In the genomic region with DNA sequence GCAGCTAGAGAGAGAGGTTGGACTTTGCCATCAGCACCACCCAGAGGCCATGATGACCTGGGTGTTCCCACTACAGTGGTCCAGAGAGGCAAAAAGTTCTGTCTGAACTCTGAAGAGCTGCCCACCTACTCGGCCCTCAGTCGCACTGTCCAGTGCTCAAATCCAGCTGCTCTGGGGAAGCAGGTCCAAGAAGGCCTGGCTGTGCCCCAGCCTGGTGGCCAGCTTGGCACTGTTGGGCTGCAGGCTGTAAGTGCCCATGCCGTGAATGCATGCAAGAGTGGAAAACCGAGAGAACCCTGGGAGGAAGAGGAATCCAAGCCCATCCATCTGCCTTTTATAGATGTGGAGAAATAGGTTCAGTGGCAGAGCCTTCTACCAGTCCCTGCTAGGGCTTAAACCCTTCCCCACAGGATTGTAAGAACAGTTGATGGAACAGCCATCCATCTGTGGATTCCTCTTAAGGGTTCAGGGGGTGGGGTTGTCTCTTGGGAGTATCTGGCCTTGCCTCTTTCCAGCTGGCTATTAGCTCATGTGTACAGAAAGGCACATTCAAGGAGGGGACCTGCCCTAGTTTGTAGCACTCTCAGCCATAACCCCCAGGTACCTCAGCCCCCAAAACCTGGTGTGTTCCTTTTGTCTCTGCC, we compare ENCODE assay signal across 9 mouse cellular contexts. TPM values are rescaled to one million over a fixed set of nuclear protein-coding genes. Genes with fewer than 3 reads are reported as not detected.
A peak's percentile ranks its signal among the peaks of the same experiment; 100 is the strongest.
DNase-seq lines count a peak whose midpoint lies in the region; ATAC-seq and TF ChIP-seq lines count a peak whose summit lies in the region.
"Had no signal": no experiment of that assay in that cellular context is flagged by ENCODE, and none has a peak within 500 bp of the region (broad histone marks: within the 10 kb centered on the region; RNA-seq: fewer than 3 reads in every experiment).

No protein-coding gene starts in this region.

- H3K36me3 ChIP-seq in liver, embryonic 11.5 days (ENCODE audit: control insufficient read depth, insufficient read depth, low read length), result no peaks in the 10 kb centered on the region
- H3K36me3 ChIP-seq in hindbrain, embryonic 16.5 days (ENCODE audit: control insufficient read depth, insufficient read depth, low read length), result no peaks in the 10 kb centered on the region
- H3K36me3 ChIP-seq in neural tube, embryonic 15.5 days, result no peaks in the 10 kb centered on the region
- H3K36me3 ChIP-seq: G1E had no signal

- no peak overlapping the region for H3K9ac ChIP-seq in liver, embryonic 11.5 days (ENCODE audit: low read depth, low read length)
- peak overlapping the region; percentile 28 for H3K9ac ChIP-seq in hindbrain, embryonic 16.5 days (ENCODE audit: low read depth, low read length)
- 0 out of 2 replicates have a peak overlapping the region, but pooled peaks have one; percentile 15 for H3K9ac ChIP-seq in neural tube, embryonic 15.5 days (replicated peaks)

- intact Hi-C loops in gastrocnemius, adult 2 months (cut with DNase I), result no loop called here

- WGBS in liver, embryonic 11.5 days, result 78% methylated on average over 4 of the region's 4 CpGs
- WGBS in hindbrain, embryonic 16.5 days, result 53% methylated on average over 4 of the region's 4 CpGs
- 57% methylated on average over 4 of the region's 4 CpGs for WGBS in neural tube, embryonic 15.5 days

- DNase-seq in liver, embryonic 11.5 days (ENCODE audit: low spot score), result no peak
- DNase-seq in liver, result no peak
- DNase-seq in gastrocnemius, adult 2 months, result peak; percentile 60
- no peak for DNase-seq in ovary, postnatal 10 days (ENCODE audit: low spot score)
- DNase-seq in adrenal gland, postnatal 36 days, result no peak
- no peak for DNase-seq in adrenal gland, adult 8-10 months

- H3K27ac ChIP-seq in liver, embryonic 11.5 days (ENCODE audit: low read depth, low read length), result no peak overlapping the region
- peak overlapping the region; percentile 79 for H3K27ac ChIP-seq in gastrocnemius, adult 2 months
- peak overlapping the region; percentile 45; the same call in 1 of the 2 replicates for H3K27ac ChIP-seq in hindbrain, embryonic 16.5 days (ENCODE audit: low read depth, low read length)
- H3K27ac ChIP-seq in neural tube, embryonic 15.5 days (replicated peaks), result 0 out of 2 replicates have a peak overlapping the region, but pooled peaks have one; percentile 14

- no peak overlapping the region for H3K4me3 ChIP-seq in liver, embryonic 11.5 days (ENCODE audit: low read depth, low read length)
- H3K4me3 ChIP-seq in gastrocnemius, adult 2 months, result peak overlapping the region; percentile 45
- H3K4me3 ChIP-seq in hindbrain, embryonic 16.5 days (ENCODE audit: low read length), result no peak overlapping the region
- no peak overlapping the region for H3K4me3 ChIP-seq in neural tube, embryonic 15.5 days (replicated peaks)

- no peak for TF ChIP-seq CTCF in gastrocnemius, adult 2 months (IDR thresholded peaks at IDR 0.05)

- H3K4me2 ChIP-seq in liver, embryonic 11.5 days, result 0 out of 2 replicates have a peak overlapping the region, but pooled peaks have one; percentile 2
- peak overlapping the region; percentile 33; the same call in 1 of the 2 replicates for H3K4me2 ChIP-seq in hindbrain, embryonic 16.5 days (ENCODE audit: low read length)
- H3K4me2 ChIP-seq in neural tube, embryonic 15.5 days, result peak overlapping the region; percentile 38

- peaks cover under 1% of the 10 kb centered on the region; the same call in 1 of the 2 replicates for H3K27me3 ChIP-seq in liver, embryonic 11.5 days (replicated peaks; ENCODE audit: control insufficient read depth, insufficient read depth, low read length)
- no peaks in the 10 kb centered on the region; the same call in 1 of the 2 replicates for H3K27me3 ChIP-seq in hindbrain, embryonic 16.5 days (replicated peaks; ENCODE audit: control insufficient read depth, insufficient read depth, low read length)
- H3K27me3 ChIP-seq in neural tube, embryonic 15.5 days (replicated peaks), result peaks cover 13% of the 10 kb centered on the region

- H3K9me3 ChIP-seq in liver, embryonic 11.5 days (ENCODE audit: control insufficient read depth, low read length), result no peaks in the 10 kb centered on the region
- no peaks in the 10 kb centered on the region for H3K9me3 ChIP-seq in hindbrain, embryonic 16.5 days (ENCODE audit: control insufficient read depth, low read length)
- no peaks in the 10 kb centered on the region for H3K9me3 ChIP-seq in neural tube, embryonic 15.5 days (replicated peaks)
- H3K9me3 ChIP-seq: G1E had no signal

- ATAC-seq in liver, embryonic 11.5 days (replicated peaks; ENCODE audit: low FRiP score), result no peak
- ATAC-seq in hindbrain, embryonic 16.5 days, result no peak
- no peak for ATAC-seq in neural tube, embryonic 15.5 days (ENCODE audit: low FRiP score)

- H3K4me1 ChIP-seq in liver, embryonic 11.5 days (replicated peaks; ENCODE audit: control insufficient read depth, insufficient read depth, low read length), result peaks cover 16% of the 10 kb centered on the region
- H3K4me1 ChIP-seq in hindbrain, embryonic 16.5 days (ENCODE audit: control insufficient read depth, insufficient read depth, low read depth, low read length), result peaks cover 37% of the 10 kb centered on the region
- H3K4me1 ChIP-seq in neural tube, embryonic 15.5 days, result peaks cover 56% of the 10 kb centered on the region

RNA-seq across cellular contexts. Expression of gene Flrt1, which starts 2.1 kb away (rescaled TPM):
- 0.60 and 0.64 TPM in 2 replicates for polyA plus RNA-seq in liver, embryonic 11.5 days (2014; fragmentation: Nextera tagmentation; extraction: Ambion mirVana)
- under 1 TPM; 0.53 to 0.54 TPM for total RNA-seq in gastrocnemius, adult 2 months (2021)
- polyA plus RNA-seq in hindbrain, embryonic 16.5 days (2015; fragmentation: Nextera tagmentation; extraction: Ambion mirVana), result 8.8 and 11.3 TPM in 2 replicates
- 10.5 and 10.9 TPM in 2 replicates for polyA plus RNA-seq in neural tube, embryonic 15.5 days (2015; fragmentation: Nextera tagmentation; extraction: Ambion mirVana)
- 1 to 10 TPM; 1.3 to 4.0 TPM for total RNA-seq in adrenal gland, postnatal 36 days (2021)
- total RNA-seq in adrenal gland, adult 8-10 months (2022), result 10 to 100 TPM in 2 of 4 experiments, 1 to 10 TPM in 2; 2.9 to 27.5 (median 14.8) TPM
- polyA plus RNA-seq: G1E had no signal

RNA-seq across cellular contexts. Expression of gene Macrod1, which starts 46.9 kb away (rescaled TPM):
- polyA plus RNA-seq in liver, embryonic 11.5 days (2014; fragmentation: Nextera tagmentation; extraction: Ambion mirVana), result 5.9 and 6.7 TPM in 2 replicates
- total RNA-seq in gastrocnemius, adult 2 months (2021), result 100 to 1,000 TPM; 261 to 294 TPM
- polyA plus RNA-seq in hindbrain, embryonic 16.5 days (2015; fragmentation: Nextera tagmentation; extraction: Ambion mirVana), result 6.3 and 7.1 TPM in 2 replicates
- 7.2 and 7.7 TPM in 2 replicates for polyA plus RNA-seq in neural tube, embryonic 15.5 days (2015; fragmentation: Nextera tagmentation; extraction: Ambion mirVana)
- total RNA-seq in adrenal gland, postnatal 36 days (2021), result 10 to 100 TPM; 52.5 to 66.7 TPM
- total RNA-seq in adrenal gland, adult 8-10 months (2022), result 10 to 100 TPM; 27.7 to 64.8 (median 40.3) TPM
- total RNA-seq: G1E had no signal
